Mouse (Mus musculus) G1E (cell line): ENCODE measurements around the gene Mobp. TPM values are rescaled to one million over a fixed set of nuclear protein-coding genes. Genes with fewer than 3 reads are reported as not detected.

ENCODE experiments used
- ATAC-seq: 2 replicates; pipeline ENCODE4 v1.8.0; 2016; ENCODE audit warnings: mild to moderate bottlenecking; ENCODE audit not compliant: insufficient number of reproducible peaks, poor library complexity, low FRiP score, severe bottlenecking; ENCODE audit errors: extremely low read depth
- DNase-seq: peaks from one replicate; pipeline ENCODE4 v3.0.0; 2012; ENCODE audit warnings: low spot score
- H3K27me3 ChIP-seq: 2 replicates; pipeline ENCODE4 v1.6.1; 2012; ENCODE audit warnings: mild to moderate bottlenecking, low read length, inconsistent platforms; ENCODE audit not compliant: insufficient read depth
- H3K36me3 ChIP-seq: replicated peaks from 2 replicates; pipeline ENCODE3; 2012; ENCODE audit warnings: mild to moderate bottlenecking, inconsistent platforms
- H3K4me1 ChIP-seq: 2 replicates; pipeline ENCODE4 v1.6.1; 2012; ENCODE audit warnings: low read depth, low read length, inconsistent platforms, mixed read lengths; ENCODE audit not compliant: insufficient read depth
- H3K4me3 ChIP-seq: 2 replicates; pipeline ENCODE4 v1.5.1; 2012; ENCODE audit warnings: low read depth, mild to moderate bottlenecking, inconsistent platforms, low read length, moderate library complexity, mixed read lengths
- H3K9me3 ChIP-seq: replicated peaks from 2 replicates; pipeline ENCODE4 v1.6.1; 2012; ENCODE audit warnings: inconsistent platforms
- CTCF ChIP-seq: IDR thresholded peaks from 2 replicates; pipeline ENCODE4 v1.5.1; 2012; ENCODE audit warnings: low read depth, low read length, inconsistent platforms, mixed read lengths
- GATA1 ChIP-seq: IDR thresholded peaks from 2 replicates; pipeline ENCODE4 v1.6.1; 2012; ENCODE audit warnings: borderline replicate concordance, low read length, inconsistent platforms, mixed read lengths
- GATA2 ChIP-seq: IDR thresholded peaks from 2 replicates; pipeline ENCODE4 v1.6.1; 2012; ENCODE audit warnings: low read depth, low read length, inconsistent platforms, borderline replicate concordance
- POLR2AphosphoS5 ChIP-seq: IDR thresholded peaks from 2 replicates; pipeline ENCODE4 v1.6.1; 2012; ENCODE audit warnings: low read depth, low read length, inconsistent platforms; ENCODE audit not compliant: insufficient replicate concordance
- TAL1 ChIP-seq: conservative IDR thresholded peaks from 2 replicates; pipeline ENCODE4 v1.6.1; 2012; ENCODE audit warnings: low read depth, low read length, inconsistent platforms, mixed read lengths
- polyA plus RNA-seq: library from polyadenylated mRNA; stranded (reverse); fragments of >175 nt; gene quantifications from 2 replicates; pipeline ENCODE4 v1.2.3, GENCODE M21; 2012
- total RNA-seq, 2 experiments: library from RNA; stranded (forward) in 1 of 2; stranded (reverse) in 1 of 2; fragments of 200-1000 nt in 1 of 2; fragments of >200 nt in 1 of 2; fragmentation: Nextera tagmentation in 1 of 2; gene quantifications; 2 replicates each; pipeline ENCODE4 v1.2.3; 2014 to 2017

Mobp gene
- total and polyA plus RNA-seq, 3 experiments: 0.38 TPM; not detected in 2

DNA sequence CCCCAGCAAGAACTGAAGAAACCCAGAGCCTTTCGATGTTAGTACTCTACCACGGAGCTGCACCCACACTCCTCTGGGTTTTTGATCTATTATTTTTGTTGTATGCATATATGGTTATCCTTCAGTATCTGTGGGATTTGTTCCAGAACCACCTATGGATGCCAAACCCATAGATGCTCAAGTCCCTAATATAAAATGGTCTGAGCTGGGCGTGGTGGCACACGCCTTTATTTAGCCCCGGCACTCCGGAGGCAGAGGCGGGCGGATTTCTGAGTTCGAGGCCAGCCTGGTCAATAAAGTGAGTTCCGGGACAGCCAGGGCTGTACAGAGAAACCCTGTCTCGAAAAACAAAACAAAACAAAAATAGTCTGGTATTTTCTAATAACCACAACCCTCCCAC is 22.6 kb upstream of the Mobp start:
- DNase-seq (no peak), ATAC-seq (no peak)
- Histone ChIP-seq H3K36me3 (peaks cover 76% of the 10 kb centered on the region), H3K4me1 (peaks cover 50% of the 10 kb centered on the region), H3K9me3 (no peaks in the 10 kb centered on the region), H3K27me3 (no peaks in the 10 kb centered on the region), H3K4me3 (peak overlapping the region; percentile 100)
- TF ChIP-seq CTCF (no peak), POLR2AphosphoS5 (no peak), GATA2 (no peak), TAL1 (no peak)

GRCm38 (mm10) chr9:120127538-120128251 is 21.8 kb upstream of the Mobp start, which contains the start of gene Rpsa:
Gene Rpsa, plus strand, starts transcription at chr9:120127689.
- TF ChIP-seq CTCF (no peak), POLR2AphosphoS5 (0 out of 2 replicates have a peak, but pooled peaks have one; percentile 36)

GRCm38 (mm10) chr9:120129276-120129675 is 20.2 kb upstream of the Mobp start:
- Histone ChIP-seq H3K4me1 (peaks cover 53% of the 10 kb centered on the region), H3K27me3 (no peaks in the 10 kb centered on the region), H3K36me3 (peaks cover 71% of the 10 kb centered on the region), H3K4me3 (peak overlapping the region; percentile 100), H3K9me3 (no peaks in the 10 kb centered on the region)
- no peak for TF ChIP-seq CTCF
- TF ChIP-seq TAL1: no peak
- TF ChIP-seq POLR2AphosphoS5: peak; percentile 85; the same call in 1 of the 2 replicates
- ATAC-seq: no peak
- DNase-seq: no peak

More at GRCm38 (mm10) chr9:120127538-120128251, 21.8 kb upstream of the Mobp start, which contains the start of gene Rpsa:
- peak; percentile 94 for DNase-seq
- peak within 1 kb of the TSS; percentile 100 for H3K4me3 ChIP-seq
- no peaks in the 10 kb centered on the region for H3K27me3 ChIP-seq
- H3K4me1 ChIP-seq: peaks cover 52% of the 10 kb centered on the region
- peak; percentile 81 for ATAC-seq
- H3K36me3 ChIP-seq: peaks cover 76% of the 10 kb centered on the region
- H3K9me3 ChIP-seq: no peaks in the 10 kb centered on the region

DNA sequence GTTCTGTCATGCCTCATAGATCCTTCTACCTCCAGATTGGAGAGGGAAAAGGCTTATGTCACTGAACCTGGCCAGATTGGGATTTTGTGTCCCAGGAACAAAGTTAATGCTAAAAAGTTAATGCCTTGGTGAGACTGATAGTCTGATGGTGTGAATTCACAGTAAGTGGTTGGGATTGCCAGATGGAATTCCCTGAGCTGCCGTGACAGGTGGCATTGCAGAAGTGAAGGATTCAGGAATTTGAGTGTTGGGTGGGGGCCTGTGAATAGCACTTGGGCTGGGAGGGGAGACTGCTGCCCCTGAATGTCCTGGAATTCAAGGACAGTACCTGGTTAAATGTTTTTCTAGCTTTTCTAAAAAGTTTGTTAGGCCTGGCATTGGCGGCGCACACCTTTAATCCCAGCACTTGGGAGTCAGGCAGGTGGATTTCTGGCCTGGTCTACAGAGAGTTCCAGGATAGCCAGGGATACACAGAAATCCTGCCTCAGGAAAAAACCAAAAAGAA is 17.7 kb upstream of the Mobp start:
- no peaks in the 10 kb centered on the region for H3K9me3 ChIP-seq

GRCm38 (mm10) chr9:120132980-120133754 is 16.3 kb upstream of the Mobp start:
- no peaks in the 10 kb centered on the region for H3K27me3 ChIP-seq
- H3K36me3 ChIP-seq: peaks cover 70% of the 10 kb centered on the region
- H3K4me3 ChIP-seq: no peak overlapping the region
- ATAC-seq (peak; percentile 41), DNase-seq (no peak)
- no peaks in the 10 kb centered on the region for H3K9me3 ChIP-seq
- no peak for TF ChIP-seq TAL1
- no peak for TF ChIP-seq POLR2AphosphoS5
- no peak for TF ChIP-seq CTCF
- TF ChIP-seq GATA2: no peak
- no peak for TF ChIP-seq GATA1
- peaks cover 43% of the 10 kb centered on the region for H3K4me1 ChIP-seq

More for the DNA sequence above, 17.7 kb upstream of the Mobp start:
- no peak for DNase-seq
- Histone ChIP-seq H3K36me3 (peaks cover 74% of the 10 kb centered on the region), H3K27me3 (no peaks in the 10 kb centered on the region), H3K4me1 (peaks cover 44% of the 10 kb centered on the region), H3K4me3 (no peak overlapping the region; the same call in 1 of the 2 replicates)
- TF ChIP-seq CTCF: no peak
- no peak for TF ChIP-seq GATA2
- no peak for TF ChIP-seq TAL1
- no peak for TF ChIP-seq GATA1
- no peak for ATAC-seq

DNA sequence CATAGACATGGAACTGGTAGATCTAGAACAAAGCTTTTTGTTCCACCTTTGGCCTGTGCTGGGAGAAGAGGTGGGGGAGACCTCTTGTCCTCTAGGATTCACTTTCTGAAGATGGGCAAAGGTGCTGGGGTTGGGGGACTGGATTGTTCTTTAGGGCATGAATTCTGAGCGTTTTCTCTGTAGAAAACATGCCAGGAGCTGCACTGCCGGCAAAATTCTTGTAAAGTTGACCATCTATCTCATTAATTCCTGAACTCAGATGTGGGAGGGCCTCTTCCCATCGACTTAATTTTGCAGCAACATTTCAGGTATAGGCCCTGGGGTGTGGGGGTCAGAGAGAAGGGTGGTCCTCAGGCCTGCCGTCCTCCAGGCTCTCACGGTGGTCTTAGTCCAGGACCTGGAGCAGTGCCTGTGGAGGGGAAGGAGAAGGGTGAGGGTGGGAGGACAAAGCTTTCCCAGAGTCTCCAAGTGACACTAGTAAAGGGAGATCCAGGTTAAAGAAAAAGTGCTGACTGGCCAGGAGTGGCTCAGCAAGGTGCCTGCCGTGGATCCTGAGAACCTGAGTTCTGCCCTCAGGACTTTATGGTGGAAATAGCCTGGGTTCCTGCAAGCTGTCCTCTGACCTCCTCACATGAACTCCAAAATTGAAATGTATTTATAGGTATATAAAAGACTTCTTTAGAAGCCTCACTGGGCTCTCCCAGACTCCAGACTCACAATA is 15.6 kb upstream of the Mobp start:
- H3K27me3 ChIP-seq: no peaks in the 10 kb centered on the region
- peaks cover 43% of the 10 kb centered on the region for H3K4me1 ChIP-seq
- ATAC-seq (no peak), DNase-seq (no peak)
- peaks cover 63% of the 10 kb centered on the region for H3K36me3 ChIP-seq
- no peaks in the 10 kb centered on the region for H3K9me3 ChIP-seq
- no peak overlapping the region for H3K4me3 ChIP-seq
- TF ChIP-seq POLR2AphosphoS5 (peak; percentile 43), GATA2 (no peak)
